Comparison of ENCODE assay signal across 8 mouse cellular contexts in the genomic region with DNA sequence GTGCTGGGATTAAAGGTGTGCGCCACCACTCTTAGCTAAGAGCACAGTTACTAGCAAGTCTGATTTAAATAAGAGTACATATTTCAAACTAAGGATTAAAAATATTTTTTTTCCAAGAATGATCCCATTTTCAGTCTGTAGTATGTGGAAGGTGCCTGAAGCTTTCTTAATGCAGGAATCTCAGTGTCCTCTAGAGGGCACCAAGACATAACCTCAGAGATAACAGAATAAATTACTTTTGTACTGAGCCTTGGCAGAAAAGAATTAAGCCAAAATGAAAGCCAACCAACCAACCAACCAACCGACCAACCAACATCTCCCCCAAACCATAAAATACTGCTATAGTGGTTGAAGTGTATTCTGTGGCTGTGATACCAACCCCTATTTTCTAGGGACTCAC. TPM values are rescaled to one million over a fixed set of nuclear protein-coding genes. Genes with fewer than 3 reads are reported as not detected.
DNase-seq lines count a peak whose midpoint lies in the region; ATAC-seq and TF ChIP-seq lines count a peak whose summit lies in the region.

No protein-coding gene starts in this region.

- no peak overlapping the region for H3K4me2 ChIP-seq in heart, postnatal 0 days (ENCODE audit: low read depth, low read length)
- no peak overlapping the region for H3K4me2 ChIP-seq in kidney, postnatal 0 days (ENCODE audit: low read length)
- no peak overlapping the region for H3K4me2 ChIP-seq in midbrain, embryonic 16.5 days (ENCODE audit: low read length)

- no peaks in the 10 kb centered on the region for H3K27me3 ChIP-seq in heart, postnatal 0 days (ENCODE audit: control insufficient read depth, insufficient read depth, low read length)
- no peaks in the 10 kb centered on the region for H3K27me3 ChIP-seq in kidney, postnatal 0 days (ENCODE audit: insufficient read depth, low read length)
- H3K27me3 ChIP-seq in midbrain, embryonic 16.5 days (ENCODE audit: control insufficient read depth, insufficient read depth, low read depth, low read length) = no peaks in the 10 kb centered on the region

- H3K9ac ChIP-seq in heart, postnatal 0 days (replicated peaks; ENCODE audit: low read depth, low read length) = no peak overlapping the region
- no peak overlapping the region for H3K9ac ChIP-seq in kidney, postnatal 0 days (ENCODE audit: low read depth, low read length)
- H3K9ac ChIP-seq in midbrain, embryonic 16.5 days (ENCODE audit: low read depth, low read length) = no peak overlapping the region

- TF ChIP-seq EP300 in heart, postnatal 0 days (IDR thresholded peaks at IDR 0.05; ENCODE audit: low read depth) = no peak

- WGBS in heart, postnatal 0 days = 45% methylated on average over 2 of the region's 2 CpGs
- 49% methylated on average over 2 of the region's 2 CpGs for WGBS in kidney, postnatal 0 days
- 49% methylated on average over 2 of the region's 2 CpGs for WGBS in midbrain, embryonic 16.5 days

- no peak overlapping the region for H3K27ac ChIP-seq in heart, postnatal 0 days (ENCODE audit: low read depth)
- no peak overlapping the region for H3K27ac ChIP-seq in kidney, postnatal 0 days
- H3K27ac ChIP-seq in midbrain, embryonic 16.5 days (ENCODE audit: low read length) = no peak overlapping the region

- peaks cover 2% of the 10 kb centered on the region; the same call in 1 of the 2 replicates for H3K4me1 ChIP-seq in heart, postnatal 0 days (ENCODE audit: control insufficient read depth, insufficient read depth)
- H3K4me1 ChIP-seq in kidney, postnatal 0 days (replicated peaks; ENCODE audit: insufficient read depth, low read length) = no peaks in the 10 kb centered on the region
- H3K4me1 ChIP-seq in midbrain, embryonic 16.5 days (ENCODE audit: control insufficient read depth, insufficient read depth, low read length) = no peaks in the 10 kb centered on the region

- peak; percentile 69 for DNase-seq in heart, postnatal 0 days (ENCODE audit: low spot score)
- DNase-seq in heart, adult 11 months = no peak
- DNase-seq in thymus, postnatal 0 days (ENCODE audit: low spot score) = peak; percentile 39
- DNase-seq in thymus, postnatal 36 days = no peak
- peak; percentile 44 for DNase-seq in cerebellum, adult 9-11 months
- DNase-seq in kidney, postnatal 0 days (ENCODE audit: low spot score) = peak; percentile 64
- no peak for DNase-seq in ovary, adult 18-20 months (ENCODE audit: low spot score)

- H3K4me3 ChIP-seq in heart, postnatal 0 days (ENCODE audit: low read depth, low read length) = no peak overlapping the region
- H3K4me3 ChIP-seq in kidney, postnatal 0 days (replicated peaks; ENCODE audit: low read depth, low read length) = no peak overlapping the region
- no peak overlapping the region for H3K4me3 ChIP-seq in midbrain, embryonic 16.5 days (ENCODE audit: low read depth, low read length)

- 0 out of 2 replicates have a peak, but pooled peaks cover 3% of the 10 kb centered on the region for H3K36me3 ChIP-seq in heart, postnatal 0 days (replicated peaks; ENCODE audit: control insufficient read depth, insufficient read depth, low read length)
- H3K36me3 ChIP-seq in kidney, postnatal 0 days (ENCODE audit: insufficient read depth, low read length) = peaks cover 7% of the 10 kb centered on the region; the same call in 1 of the 2 replicates
- no peaks in the 10 kb centered on the region for H3K36me3 ChIP-seq in midbrain, embryonic 16.5 days (ENCODE audit: control insufficient read depth, insufficient read depth, low read length)

- no peaks in the 10 kb centered on the region for H3K9me3 ChIP-seq in heart, postnatal 0 days (replicated peaks; ENCODE audit: control insufficient read depth, low read length)
- no peaks in the 10 kb centered on the region for H3K9me3 ChIP-seq in kidney, postnatal 0 days (replicated peaks; ENCODE audit: low read length)
- H3K9me3 ChIP-seq in midbrain, embryonic 16.5 days (replicated peaks; ENCODE audit: control insufficient read depth, low read length, poor library complexity, severe bottlenecking) = no peaks in the 10 kb centered on the region

- no peak for ATAC-seq in heart, postnatal 0 days (ENCODE audit: insufficient read depth, low read depth)
- no peak for ATAC-seq in kidney, postnatal 0 days (replicated peaks; ENCODE audit: low FRiP score, low read depth)
- 0 out of 2 replicates have a peak, but pooled peaks have one; percentile 8 for ATAC-seq in midbrain, embryonic 16.5 days

- TF ChIP-seq CTCF in heart, postnatal 0 days (IDR thresholded peaks at IDR 0.05; ENCODE audit: low read depth) = peak; percentile 67
- peak; percentile 78 for TF ChIP-seq CTCF in kidney, postnatal 0 days (IDR thresholded peaks at IDR 0.05; ENCODE audit: low read depth)

RNA-seq across cellular contexts. Expression of a gene that starts 57.7 kb away (rescaled TPM):
- total RNA-seq in heart, postnatal 0 days (2014; rRNA removed; ENCODE audit: low replicate concordance) = 29.4 and 37.8 TPM in 2 replicates
- 5.9 and 6.7 TPM in 2 replicates for polyA plus RNA-seq in heart, postnatal 0 days (2015; fragmentation: Nextera tagmentation; extraction: Ambion mirVana)
- 5.3 and 7.3 TPM in 2 replicates for polyA plus RNA-seq in thymus, postnatal 0 days (2015; fragmentation: Nextera tagmentation; extraction: Ambion mirVana)
- 5.0 and 6.1 TPM in 2 replicates for polyA plus RNA-seq in kidney, postnatal 0 days (2015; fragmentation: Nextera tagmentation; extraction: Ambion mirVana)
- polyA plus RNA-seq in midbrain, embryonic 16.5 days (2015; fragmentation: Nextera tagmentation; extraction: Ambion mirVana) = 7.2 and 7.9 TPM in 2 replicates

Comparison
In these comparisons a context has a peak if more than half of its experiments do, and no peak if none do; other contexts are left out.
1. DNase-seq: peak in heart, postnatal 0 days (single experiment), thymus, postnatal 0 days (single experiment), cerebellum, adult 9-11 months (single experiment) and kidney, postnatal 0 days (single experiment); none in heart, adult 11 months (single experiment), thymus, postnatal 36 days (0 of 2) and ovary, adult 18-20 months (single experiment).